10 mouse cellular contexts compared by ENCODE assay signal in the genomic region with DNA sequence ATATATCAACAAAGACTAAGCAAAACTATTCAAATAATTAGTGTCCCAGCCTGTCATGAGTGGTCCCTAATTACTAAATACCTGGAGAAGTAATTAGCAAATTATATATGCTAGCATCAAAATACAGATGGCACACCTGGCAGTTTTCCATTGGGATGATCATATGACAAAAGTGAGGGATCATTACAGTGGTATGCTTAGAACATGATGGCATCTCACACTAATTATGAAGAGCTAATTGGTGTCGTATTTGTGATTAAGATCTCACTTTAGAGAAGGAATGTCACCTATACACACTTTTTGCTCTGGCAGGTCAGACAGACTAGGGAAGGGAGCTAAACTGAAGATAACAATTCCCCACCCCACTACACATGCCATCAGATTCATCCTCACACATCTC.
"Had no signal": no experiment of that assay in that cellular context is flagged by ENCODE, and none has a peak within 500 bp of the region (broad histone marks: within the 10 kb centered on the region; RNA-seq: fewer than 3 reads in every experiment).

No protein-coding gene starts in this region.

- DNase-seq: kidney, postnatal 10 days; kidney, postnatal 36 days; layer of hippocampus, postnatal 36 days; liver, embryonic 13.5 days; lung, adult 2 months; thymus, adult 18-20 months; thymus, postnatal 36 days had no signal

- H3K9ac ChIP-seq: liver, embryonic 13.5 days; midbrain, embryonic 12.5 days had no signal

- H3K36me3 ChIP-seq: liver, embryonic 13.5 days; midbrain, embryonic 12.5 days had no signal

- H3K9me3 ChIP-seq: liver, embryonic 13.5 days; midbrain, embryonic 12.5 days had no signal

- H3K27ac ChIP-seq: left cerebral cortex, adult 2 months; liver, embryonic 13.5 days; macrophage; midbrain, embryonic 12.5 days had no signal

- H3K4me3 ChIP-seq: left cerebral cortex, adult 2 months; liver, embryonic 13.5 days; midbrain, embryonic 12.5 days had no signal

- H3K27me3 ChIP-seq: liver, embryonic 13.5 days; midbrain, embryonic 12.5 days had no signal

- H3K4me2 ChIP-seq: liver, embryonic 13.5 days; midbrain, embryonic 12.5 days had no signal

- H3K4me1 ChIP-seq: liver, embryonic 13.5 days; midbrain, embryonic 12.5 days had no signal
